Mouse (Mus musculus) megakaryocyte, embryonic 14.5 days (primary cell): ENCODE measurements around the gene Efcab7.

ENCODE experiments used
- FLI1 ChIP-seq: IDR thresholded peaks from 2 replicates; pipeline ENCODE4 v1.6.1; 2012; ENCODE audit warnings: low read length, inconsistent platforms, mixed read lengths
- GATA1 ChIP-seq: IDR thresholded peaks from 3 replicates; pipeline ENCODE4 v1.6.1; 2012; ENCODE audit warnings: mixed read lengths, low read length, inconsistent platforms, borderline replicate concordance

GRCm38 (mm10) chr4:99958084-99958815, 129.3 kb downstream of the Efcab7 start:
- no peak for TF ChIP-seq GATA1
- no peak for TF ChIP-seq FLI1
